Mouse (Mus musculus): Measurements from ENCODE around the gene Aatk.

Aatk gene

DNA sequence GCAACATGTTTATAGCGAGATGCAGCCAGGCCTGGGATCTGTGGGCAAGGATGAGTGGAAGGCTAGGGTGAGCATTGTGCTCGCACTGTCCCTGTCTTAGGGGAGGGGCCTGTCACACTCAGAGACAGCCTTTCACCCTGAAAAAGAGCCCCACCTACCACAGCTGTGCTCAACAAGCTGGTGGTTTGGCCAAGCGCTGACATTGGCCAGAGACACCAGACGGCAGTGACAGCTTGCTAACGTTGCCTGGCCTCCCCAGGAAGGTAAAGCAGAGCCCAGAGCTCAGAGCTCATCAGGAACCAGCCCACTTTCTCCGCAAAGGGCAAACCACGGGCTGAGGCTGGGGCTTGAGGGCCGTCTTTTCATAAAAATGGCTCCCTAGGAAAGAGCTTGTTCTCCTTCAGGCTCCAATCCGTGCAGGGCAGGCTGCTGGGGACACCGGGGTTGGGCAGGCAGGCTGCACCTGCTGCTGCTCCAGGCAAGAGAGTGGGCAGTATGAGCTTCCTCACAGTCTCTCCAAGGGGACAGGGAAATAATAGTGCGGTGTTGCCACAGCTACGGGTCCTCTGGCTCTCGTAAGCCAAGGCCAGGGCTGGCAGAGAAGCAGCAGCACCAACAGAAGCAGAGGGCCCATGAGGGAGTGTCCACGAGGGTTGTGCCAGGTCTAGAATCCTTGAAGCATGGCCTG is 4.3 kb upstream of the Aatk start:
- DNase-seq = no peak

DNA sequence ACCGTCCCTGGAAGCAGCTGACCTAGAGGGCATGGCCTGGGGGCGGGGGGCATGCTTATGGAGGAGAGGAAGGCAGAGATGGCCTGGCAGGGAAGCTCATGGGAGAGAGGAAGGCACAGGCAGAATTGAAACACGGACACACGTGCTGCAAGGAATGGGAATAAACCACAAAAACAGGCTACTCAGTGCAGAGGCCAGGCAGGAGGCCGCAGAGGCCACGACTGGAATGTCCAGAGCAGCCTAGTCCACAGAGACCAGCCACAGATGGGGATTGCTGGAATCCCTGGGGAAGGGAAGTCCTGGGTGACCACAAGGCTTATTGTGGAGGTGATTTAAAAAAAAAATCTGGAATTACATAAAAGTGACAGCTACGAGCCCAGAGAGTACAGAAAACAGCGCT is 2.1 kb upstream of the Aatk start:
- DNase-seq = peak; percentile 47 to 51

DNA sequence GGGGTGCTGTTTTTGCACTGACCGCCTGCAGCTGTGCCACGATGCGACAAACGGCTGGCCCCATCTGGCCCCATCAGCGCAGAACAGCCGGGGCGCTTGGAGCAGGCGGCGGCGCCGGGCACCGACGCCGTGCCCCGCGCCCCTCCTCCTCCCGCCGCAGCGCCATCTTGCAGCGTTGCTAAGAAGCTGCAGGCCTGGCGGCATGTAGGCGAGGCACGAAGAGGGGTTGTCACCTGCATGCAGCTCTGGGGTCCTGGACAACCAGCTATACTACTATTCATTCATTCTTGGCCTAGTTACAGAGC is 1.2 kb upstream of the Aatk start:
- DNase-seq = peak in 1 of 2 experiments; percentile 28

DNA sequence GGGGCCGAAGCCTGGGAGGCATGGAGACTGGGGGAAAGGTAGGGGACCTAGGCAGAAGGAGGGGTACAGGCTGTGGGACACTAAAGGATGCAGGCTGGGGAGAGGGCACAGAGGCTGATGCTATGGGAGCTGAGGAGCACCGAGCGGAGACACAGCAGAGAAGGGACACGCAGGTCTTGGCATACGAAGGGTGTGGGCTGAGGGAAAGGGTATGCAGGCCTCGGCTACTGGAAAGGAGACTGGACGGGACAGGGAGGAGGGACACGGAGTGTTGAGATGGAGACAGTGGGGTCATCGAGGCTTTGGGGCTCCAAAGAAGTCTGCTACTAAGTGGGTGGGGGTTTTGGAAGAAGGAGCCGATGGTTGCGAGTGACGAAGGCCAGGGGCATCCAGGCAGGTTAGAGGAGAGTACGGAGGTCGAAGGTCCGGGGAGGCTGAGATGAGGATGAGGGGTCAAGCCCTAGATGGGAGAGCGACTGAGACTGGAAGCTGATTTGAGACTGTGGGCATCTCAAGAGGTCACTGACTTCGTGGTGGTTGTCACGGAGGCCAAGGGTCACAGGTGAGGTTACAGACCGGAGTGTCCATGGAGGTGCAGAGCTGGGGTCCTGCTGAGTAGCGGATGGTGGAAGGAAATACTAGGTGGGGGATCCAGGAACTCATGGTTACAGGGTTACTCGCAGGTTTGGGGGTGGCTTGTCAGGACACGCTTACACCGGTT is 724 bp upstream of the Aatk start:
- DNase-seq = no peak

DNA sequence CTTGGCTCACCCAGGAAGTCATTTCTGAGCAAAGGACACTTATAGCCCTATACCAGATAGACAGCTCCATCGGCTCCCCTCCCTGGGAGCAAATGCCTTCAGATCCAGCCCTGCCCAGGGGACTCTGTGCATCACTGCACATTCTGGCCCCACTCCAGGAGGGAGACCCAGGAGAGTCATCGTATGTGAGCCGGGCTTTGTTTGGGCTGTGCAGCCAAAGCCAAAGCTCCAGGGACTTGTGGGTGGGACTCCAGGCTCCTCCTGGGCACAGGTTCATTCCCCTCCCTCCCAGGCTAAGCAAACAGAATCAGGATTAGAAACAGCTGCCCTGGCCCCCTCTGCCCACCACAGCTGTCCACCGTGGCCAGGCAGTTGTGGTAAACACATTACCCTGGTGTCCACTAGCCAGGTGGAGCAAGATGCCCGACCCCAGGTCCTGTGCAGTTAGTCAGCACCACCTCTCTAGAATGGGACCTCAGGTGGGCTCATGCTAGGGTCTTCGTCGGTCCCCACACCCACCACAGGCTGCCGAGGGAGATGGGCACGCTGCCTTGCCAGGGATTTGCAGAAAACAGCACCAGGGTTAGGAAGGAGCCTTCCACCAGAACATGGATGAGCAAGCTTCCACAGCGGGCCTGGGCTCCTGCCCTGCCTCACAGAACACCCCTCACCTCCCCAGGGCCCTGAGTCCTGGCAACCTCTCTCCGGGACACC is 971 bp downstream of the Aatk start:
- peak in 1 of 2 experiments; percentile 25 for DNase-seq

DNA sequence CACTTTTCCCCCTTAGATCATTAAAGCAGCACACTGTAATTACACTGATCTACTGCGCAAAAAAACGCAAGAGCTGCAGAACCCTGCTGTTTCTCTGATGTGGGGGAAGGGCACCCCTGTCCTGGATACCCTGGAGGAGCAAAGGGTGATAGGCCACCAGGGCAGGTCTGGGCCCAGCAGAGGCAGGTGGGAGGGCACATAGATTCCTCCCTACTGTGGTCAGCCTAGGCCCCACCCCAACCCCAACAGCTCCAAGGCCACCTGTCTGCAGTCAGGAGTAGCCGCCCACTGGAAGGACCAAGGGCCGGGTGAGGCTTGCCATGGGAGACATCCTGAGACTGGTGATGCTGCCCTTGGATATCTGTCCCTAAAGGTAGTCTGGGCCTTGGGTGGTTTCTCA is 1.6 kb downstream of the Aatk start:
- DNase-seq = no peak

DNA sequence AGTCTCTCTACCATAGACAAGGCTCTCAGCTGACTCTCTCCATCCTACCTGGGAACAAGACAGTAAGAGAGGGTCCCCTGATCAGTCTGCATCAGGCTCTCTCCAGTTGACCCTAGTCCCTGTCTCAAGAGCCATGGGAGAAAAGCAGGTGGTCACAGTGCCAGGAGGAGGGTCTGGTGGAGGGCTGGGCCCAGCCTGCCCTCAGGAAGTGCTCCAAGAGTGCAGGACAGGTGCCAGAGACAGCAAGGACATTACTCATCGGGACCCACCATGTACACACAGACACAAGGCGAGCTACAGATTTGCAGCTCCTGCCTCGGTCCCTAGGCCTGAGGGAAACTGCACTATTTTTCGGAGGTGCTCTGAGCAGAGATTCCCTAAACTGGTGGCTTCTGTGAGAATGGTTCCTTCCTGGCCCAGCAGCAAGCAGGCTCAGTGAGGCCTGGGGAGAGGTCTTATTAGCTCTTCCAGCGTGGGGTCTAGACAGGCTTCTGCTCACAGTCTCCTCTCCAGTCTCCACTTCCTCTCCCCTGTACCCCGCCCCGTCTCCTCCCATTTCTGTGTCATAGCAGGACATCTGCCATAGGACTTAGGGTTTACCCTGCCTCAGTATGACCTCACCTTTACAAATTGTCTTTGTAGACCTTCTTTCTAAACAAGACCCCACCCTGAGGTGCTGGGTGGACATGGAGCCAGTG is 4.7 kb downstream of the Aatk start:
- DNase-seq = peak in 1 of 2 experiments; percentile 25

DNA sequence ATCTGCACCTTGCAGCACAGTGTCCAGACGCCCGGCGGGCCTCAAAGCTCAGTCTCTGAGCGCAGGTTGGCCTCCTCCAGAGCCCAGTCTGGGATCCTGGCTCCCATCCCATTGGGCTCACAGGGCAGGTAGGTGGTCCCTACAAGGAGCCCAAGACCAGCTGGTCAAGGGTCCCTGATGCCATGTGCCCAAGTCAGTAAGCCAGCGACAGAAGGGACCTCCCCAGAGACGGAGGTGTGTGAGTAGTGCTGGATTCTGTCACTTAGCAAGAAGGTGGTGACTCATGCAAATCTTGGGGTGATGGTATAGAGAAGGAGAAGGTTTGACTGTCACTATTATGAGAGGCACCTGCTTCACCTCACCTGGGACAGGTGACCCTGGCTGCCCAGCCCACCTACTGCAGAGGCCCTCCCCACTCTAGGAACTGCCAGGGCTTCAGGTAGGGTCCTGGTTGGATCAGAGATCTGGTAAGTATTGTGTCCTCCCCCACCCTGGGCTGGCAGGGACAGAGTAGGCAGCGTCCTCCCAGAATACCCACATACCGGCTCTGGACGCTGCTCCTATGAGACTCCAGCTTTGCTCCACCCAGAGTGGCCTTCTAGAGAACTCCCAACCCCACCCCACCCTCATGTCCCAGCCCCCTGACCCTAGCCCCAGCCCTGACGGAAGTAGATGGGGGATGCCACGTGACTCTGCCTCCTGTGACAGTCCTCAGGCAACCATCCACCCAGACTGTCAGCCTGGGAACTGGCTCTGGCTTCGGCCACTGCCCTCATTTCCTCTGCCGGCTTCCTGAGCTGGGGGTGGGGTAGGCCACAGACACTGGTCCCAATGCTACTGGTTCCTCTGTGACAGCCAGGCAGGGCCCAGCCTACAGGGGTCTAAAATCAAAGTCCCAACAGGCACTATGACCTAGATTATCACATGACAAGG is 5.5 kb downstream of the Aatk start:
- peak; percentile 85 to 89 for DNase-seq

DNA sequence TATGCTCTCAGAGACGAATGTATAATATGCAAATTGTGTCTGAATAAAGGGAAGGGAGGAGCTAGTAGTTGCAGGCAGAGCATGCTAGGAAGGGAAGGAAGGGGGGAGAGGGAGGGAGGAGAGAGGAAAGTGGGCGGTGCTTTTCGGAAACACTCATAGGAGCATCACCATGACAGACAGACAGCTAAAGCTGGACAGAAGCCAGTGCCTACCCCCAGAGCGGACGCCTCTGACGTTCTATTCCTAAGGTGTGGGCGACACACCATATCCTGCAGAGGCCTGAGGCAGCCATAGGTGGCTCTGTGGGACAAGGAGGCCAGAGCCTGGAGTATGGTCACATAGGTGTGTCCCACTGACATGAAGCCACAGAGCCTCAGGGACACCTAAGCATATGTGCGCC is 6.5 kb downstream of the Aatk start:
- DNase-seq = peak; percentile 25 to 49

DNA sequence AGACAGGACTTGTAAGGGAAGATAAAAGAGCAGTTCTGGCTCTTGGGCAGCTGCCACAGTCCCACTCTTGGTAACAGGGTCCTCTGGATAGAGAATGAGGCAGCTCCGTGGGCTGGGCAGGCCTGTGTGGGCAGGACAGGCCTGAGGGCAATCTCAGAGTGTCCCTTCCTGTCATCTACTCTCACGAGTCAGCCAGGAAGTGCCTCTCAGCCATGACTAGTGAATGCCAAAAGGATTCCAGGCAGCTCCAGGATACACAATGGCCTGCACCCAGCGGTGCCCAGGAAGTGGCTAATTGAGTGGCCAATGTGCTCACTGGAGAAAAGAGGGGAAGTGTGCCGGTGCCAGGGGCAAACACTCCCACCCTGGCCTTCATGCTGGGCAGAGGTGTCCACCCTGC is 7.4 kb downstream of the Aatk start:
- DNase-seq = peak; percentile 33 to 42

DNA sequence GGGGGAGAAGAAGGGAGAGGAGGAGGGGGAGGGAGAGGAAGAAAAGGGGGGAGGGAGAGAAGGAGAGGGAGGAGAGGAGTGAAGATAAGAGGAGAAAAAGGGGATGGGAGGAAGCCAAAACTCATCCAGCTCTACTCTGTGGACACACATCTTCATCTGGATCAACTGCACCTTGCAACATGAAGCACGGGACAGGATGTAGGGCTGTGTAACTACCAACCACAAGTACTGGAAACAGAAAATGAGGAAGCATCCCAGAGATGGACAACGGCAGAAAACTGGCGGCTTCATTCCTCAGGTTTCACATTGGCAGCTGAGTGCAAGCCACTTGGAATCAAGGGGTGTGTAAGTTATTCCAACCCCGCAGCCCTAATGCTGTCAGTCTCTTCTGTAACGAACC is 12.2 kb downstream of the Aatk start:
- no peak for DNase-seq

DNA sequence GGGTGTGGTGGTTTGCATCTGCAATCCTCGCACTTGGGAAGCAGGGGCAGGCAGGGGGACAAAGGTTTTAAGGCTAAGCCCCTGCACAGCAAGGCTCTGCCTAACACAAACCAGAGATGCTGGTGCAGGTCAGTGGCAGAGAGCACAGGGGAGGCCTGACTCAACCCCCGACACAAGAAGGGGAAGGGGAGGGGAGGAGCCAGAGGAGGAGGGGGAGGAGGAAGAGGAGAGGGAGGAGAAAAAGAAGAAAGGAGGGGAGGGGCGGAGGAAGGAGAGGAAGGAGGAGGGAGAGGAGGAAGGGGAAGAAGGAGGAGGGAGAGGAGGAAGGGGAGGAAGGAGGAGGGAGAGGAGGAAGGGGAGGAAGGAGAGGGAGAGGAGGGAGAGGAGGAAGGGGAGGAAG is 12.7 kb downstream of the Aatk start:
- no peak for DNase-seq

DNA sequence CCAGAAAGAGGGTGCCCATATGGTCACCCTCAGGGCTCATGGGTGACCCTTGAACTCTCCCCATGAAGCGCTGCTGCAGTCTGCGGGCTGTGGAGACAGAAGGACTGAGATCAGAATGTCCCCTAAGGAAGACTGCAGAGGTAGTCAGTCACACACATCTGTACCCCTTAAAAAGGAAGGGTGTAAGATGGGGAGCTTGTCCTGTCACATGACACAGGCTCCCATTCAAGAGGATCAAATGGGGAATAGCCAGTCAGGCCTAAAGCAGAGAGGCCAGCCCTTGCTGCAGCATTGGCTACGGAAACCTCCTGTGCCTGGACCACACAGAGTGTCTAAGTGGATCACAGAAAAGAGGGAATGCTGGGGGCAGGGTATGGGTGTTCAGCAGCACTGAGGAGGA is 13.5 kb downstream of the Aatk start:
- no peak for DNase-seq

DNA sequence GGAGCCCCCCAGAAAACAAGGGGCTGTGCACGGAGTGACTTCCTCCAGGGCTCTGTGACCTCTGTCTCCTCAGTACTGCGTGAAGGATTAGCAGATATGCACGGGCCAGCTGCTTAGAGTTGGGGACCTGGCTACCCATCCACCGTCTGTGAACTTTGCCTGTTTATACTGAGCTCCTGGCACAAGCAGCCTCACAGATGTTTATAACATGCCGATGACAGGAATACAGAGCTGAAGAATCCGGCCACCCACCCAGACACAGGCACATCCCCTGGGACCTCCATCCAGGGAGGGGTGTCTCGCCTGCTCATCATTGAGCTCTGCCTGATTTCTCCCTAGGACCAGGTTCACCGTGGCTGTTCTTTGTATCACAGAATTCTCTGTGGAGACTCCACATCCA is 14.9 kb downstream of the Aatk start:
- DNase-seq = no peak

DNA sequence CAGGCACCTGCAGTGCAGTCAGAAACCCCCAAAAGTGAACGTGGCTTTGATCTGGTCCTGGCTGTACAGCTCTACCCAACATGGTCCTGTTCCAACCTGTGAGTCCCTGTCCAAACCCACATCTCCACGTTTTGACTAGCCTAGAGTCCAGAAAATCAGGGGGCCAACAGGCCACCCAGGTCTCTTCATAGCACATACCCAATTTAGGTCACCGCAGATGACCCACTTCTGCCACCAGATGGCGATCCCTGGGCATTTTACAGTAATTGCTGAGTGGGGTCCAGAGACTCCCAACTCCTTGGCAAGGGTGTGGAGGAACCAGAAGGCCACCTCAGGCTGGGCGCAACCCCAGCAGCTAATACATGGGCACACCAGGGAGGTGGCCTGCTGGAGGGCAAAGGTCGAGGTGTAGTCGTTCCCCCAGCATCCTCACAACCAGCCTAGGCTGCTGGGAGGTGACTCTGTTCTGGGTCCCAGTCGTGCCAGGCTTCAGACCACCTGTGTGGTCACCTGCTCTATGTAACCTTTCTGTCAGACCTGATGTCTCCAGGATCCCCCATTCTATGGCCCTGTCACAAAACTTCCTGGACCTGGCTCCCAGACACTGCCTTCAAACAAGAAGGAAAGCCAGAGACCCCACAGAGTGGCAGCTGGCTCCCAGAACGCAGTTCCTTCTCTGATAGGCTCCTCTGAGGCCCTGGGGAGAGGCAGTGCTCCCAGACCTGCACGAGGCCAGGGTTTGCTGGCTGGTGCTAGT is 16.6 kb downstream of the Aatk start:
- DNase-seq = peak; percentile 48 to 75

DNA sequence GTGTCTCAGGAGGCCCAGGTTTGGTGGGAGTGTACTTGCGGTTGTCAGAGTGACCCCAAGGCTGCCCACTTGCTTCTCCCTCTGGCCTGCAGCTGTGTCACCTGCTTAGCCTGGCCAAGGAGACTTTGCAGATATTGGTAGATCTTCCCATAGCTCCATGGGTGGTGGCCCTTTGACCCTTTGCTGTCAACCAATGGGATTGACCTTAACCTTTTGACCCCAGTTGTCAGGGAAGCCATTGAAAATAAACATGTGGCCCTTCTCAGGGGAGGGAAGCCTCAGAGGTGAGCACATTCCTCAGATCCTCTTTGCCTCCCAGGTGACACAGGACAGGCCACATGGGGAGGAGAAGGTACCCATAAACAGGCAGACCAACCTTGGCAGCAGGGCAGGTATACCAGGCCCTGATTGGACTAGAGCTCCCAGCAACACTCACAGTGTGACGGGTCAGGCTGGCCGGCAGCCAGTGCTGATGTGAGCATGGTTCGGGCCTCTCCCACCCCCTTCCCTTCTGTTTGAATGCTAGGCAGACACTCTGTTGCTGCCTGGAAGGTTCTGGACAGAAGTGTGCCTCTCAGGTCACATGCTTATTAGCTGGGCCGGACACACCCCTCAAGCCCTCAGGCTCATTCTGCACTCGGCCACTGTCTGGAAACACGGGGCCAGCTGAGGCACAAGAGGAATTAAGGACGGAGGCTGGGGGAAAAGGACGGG is 17.4 kb downstream of the Aatk start:
- DNase-seq = peak; percentile 84 to 89

DNA sequence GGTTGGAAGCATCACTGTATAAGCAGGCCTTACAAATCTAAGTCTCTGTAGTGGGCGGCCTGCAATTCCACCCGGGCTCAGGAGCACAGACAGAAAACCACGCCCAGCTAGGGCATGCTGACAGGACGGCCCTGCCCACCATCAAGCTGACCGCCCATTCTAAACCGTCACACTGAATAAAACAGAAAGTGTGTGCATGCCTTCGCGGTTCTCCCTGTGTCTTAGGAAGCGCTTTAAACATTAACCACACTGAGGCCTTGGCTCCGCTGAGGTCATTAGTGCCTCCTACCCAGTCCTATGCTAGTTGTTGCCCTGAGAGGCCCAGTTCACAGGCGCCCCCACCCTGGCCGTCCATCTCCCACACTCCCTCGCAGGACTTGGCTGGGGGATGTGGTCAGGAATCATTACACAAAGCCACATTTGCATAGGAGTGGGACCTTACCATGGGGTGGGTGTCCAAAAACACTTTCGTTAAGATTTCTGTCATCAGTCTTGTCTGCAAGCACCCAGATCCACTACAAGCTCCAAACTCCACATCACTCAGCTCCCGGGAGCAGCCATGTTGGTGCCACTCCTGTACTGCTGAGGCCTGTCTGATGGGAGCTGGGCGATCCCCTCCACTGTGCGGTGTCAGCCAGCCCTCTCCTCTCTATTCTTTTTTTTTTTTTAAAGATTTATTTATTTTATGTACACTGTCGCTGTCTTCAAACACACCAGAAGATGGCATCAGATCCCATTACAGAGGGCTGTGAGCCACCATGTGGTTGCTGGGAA is 18.5 kb downstream of the Aatk start:
- peak; percentile 81 to 91 for DNase-seq

DNA sequence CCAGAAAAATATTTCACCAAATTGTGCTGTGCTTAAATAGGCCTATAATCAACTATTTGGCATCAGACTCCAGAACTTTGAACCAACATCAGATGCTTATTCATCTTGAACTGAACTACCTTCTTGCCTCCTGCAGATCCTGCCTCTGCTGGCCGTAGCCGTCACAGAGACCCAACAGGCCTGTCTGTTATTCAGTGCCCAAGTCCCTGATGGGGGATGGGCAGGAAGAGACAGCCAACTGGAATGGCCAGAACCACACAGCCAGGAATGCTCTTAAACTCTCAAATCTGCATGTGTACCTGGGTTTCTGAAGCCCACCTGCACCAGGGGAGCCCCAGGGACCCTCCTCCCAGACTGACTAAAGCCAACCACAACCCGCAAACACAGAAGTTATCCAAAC is 20.0 kb downstream of the Aatk start:
- peak in 1 of 2 experiments; percentile 68 for DNase-seq

DNA sequence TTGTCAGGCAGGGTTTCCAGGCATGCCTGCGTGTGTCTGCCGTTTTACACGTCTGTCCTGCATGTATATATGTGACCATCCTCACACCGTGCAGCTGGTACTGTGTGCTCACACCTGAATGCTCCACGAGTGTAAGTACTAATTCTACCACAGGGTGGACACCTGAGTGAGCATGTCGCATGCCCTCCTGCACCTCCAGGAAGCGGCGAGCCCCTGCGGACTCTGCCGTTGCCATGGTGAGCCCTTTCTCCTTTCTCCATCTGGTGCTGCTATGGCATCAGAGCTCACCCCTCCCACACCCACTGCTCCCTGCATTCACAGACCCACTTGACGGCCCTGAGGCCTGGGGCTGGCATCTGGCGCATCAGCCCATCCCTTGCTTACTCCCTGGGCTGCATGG is 24.1 kb downstream of the Aatk start:
- DNase-seq = no peak

DNA sequence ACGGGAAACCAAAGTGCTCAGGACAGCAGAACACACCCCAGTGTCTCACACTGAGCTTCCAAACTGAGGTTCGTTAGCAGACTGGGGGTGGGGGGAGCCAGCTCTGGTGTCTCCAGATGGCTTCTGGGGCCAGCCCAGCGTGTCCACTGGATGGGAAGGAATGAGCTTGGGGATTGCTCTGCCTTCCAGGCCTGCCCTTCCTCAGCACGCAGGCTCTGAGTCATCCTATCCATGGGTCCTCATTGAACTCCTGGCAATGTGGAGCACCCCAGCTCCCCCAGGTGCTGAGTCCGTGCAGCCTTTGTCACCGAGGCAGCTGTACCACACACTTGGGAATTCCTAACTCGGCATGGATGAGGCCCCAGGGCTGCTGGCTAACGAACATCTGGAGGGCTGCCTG is 24.8 kb downstream of the Aatk start:
- no peak for DNase-seq
